Mouse (Mus musculus): ENCODE results near the gene Rars. TPM values are rescaled to one million over a fixed set of nuclear protein-coding genes. Genes with fewer than 3 reads are reported as not detected.

Rars gene
- polyA plus RNA-seq, 2 experiments, result 35.4 to 54.8 TPM

GRCm38 (mm10) chr11:35832139-35832538 lies 2.2 kb downstream of the Rars start:
- ATAC-seq (ENCODE audit: insufficient read depth) (no peak), DNase-seq (ENCODE audit: low read depth in 3 of 3, low spot score in 3 of 3) (no peak)
- WGBS (ENCODE audit: insufficient replicate concordance), result 49% methylated on average over 4 of the region's 4 CpGs
- H3K9me3 ChIP-seq (ENCODE audit: control insufficient read depth, low read length), result no peaks in the 10 kb centered on the region
- H3K9ac ChIP-seq (replicated peaks), result no peak overlapping the region
- TF ChIP-seq EP300 (IDR thresholded peaks at IDR 0.05; ENCODE audit: low read depth) (no peak), CTCF (IDR thresholded peaks at IDR 0.05; ENCODE audit: low read depth) (no peak)
- peaks cover 23% of the 10 kb centered on the region for H3K36me3 ChIP-seq (replicated peaks; ENCODE audit: control insufficient read depth, insufficient read depth, low read depth)
- no peak overlapping the region for H3K4me3 ChIP-seq (ENCODE audit: insufficient read depth in 1 of 2, low read depth in 2 of 2, low read length in 2 of 2)
- no peaks in the 10 kb centered on the region for H3K27me3 ChIP-seq (ENCODE audit: control insufficient read depth, insufficient read depth, low read length)
- H3K4me1 ChIP-seq (replicated peaks; ENCODE audit: control insufficient read depth in 2 of 2, insufficient read depth in 2 of 2, low read length in 1 of 2), result peaks cover 3 to 8% of the 10 kb centered on the region in 2 experiments
- H3K4me2 ChIP-seq (ENCODE audit: low read depth), result no peak overlapping the region
- H3K27ac ChIP-seq, result no peak overlapping the region

GRCm38 (mm10) chr11:35827714-35828113 lies 6.6 kb downstream of the Rars start:
- no peak for DNase-seq (ENCODE audit: low read depth in 3 of 3, low spot score in 3 of 3)
- Histone ChIP-seq H3K4me1 (replicated peaks; ENCODE audit: control insufficient read depth in 2 of 2, insufficient read depth in 2 of 2, low read length in 1 of 2) (no peaks in the 10 kb centered on the region; a peak in 1 of 4 replicates), H3K36me3 (replicated peaks; ENCODE audit: control insufficient read depth, insufficient read depth, low read depth) (peaks cover 52% of the 10 kb centered on the region)

GRCm38 (mm10) chr11:35816316-35816715 lies 18.0 kb downstream of the Rars start:
- Histone ChIP-seq H3K9ac (replicated peaks) (no peak overlapping the region), H3K27ac (no peak overlapping the region), H3K27me3 (ENCODE audit: control insufficient read depth, insufficient read depth, low read length) (no peaks in the 10 kb centered on the region), H3K4me1 (replicated peaks; ENCODE audit: control insufficient read depth in 2 of 2, insufficient read depth in 2 of 2, low read length in 1 of 2) (no peaks in the 10 kb centered on the region), H3K4me3 (ENCODE audit: insufficient read depth in 1 of 2, low read depth in 2 of 2, low read length in 2 of 2) (no peak overlapping the region), H3K9me3 (ENCODE audit: control insufficient read depth, low read length) (no peaks in the 10 kb centered on the region), H3K4me2 (ENCODE audit: low read depth) (no peak overlapping the region), H3K36me3 (replicated peaks; ENCODE audit: control insufficient read depth, insufficient read depth, low read depth) (peaks cover 75% of the 10 kb centered on the region)
- TF ChIP-seq CTCF (IDR thresholded peaks at IDR 0.05; ENCODE audit: low read depth) (no peak), EP300 (IDR thresholded peaks at IDR 0.05; ENCODE audit: low read depth) (no peak)
- DNase-seq (ENCODE audit: low read depth in 3 of 3, low spot score in 3 of 3), result no peak
- 80% methylated on average over 12 of the region's 12 CpGs for WGBS (ENCODE audit: insufficient replicate concordance)
- ATAC-seq (ENCODE audit: insufficient read depth), result no peak

More at GRCm38 (mm10) chr11:35827714-35828113, 6.6 kb downstream of the Rars start:
- H3K9me3 ChIP-seq (ENCODE audit: control insufficient read depth, low read length), result no peaks in the 10 kb centered on the region
- H3K4me2 ChIP-seq (ENCODE audit: low read depth), result no peak overlapping the region
- TF ChIP-seq CTCF (IDR thresholded peaks at IDR 0.05; ENCODE audit: low read depth) (no peak), EP300 (IDR thresholded peaks at IDR 0.05; ENCODE audit: low read depth) (no peak)
- H3K4me3 ChIP-seq (ENCODE audit: insufficient read depth in 1 of 2, low read depth in 2 of 2, low read length in 2 of 2), result no peak overlapping the region
- ATAC-seq (ENCODE audit: insufficient read depth), result no peak
- no peak overlapping the region for H3K9ac ChIP-seq (replicated peaks)
- no peak overlapping the region for H3K27ac ChIP-seq
- 67% methylated on average over 6 of the region's 6 CpGs for WGBS (ENCODE audit: insufficient replicate concordance)
- no peaks in the 10 kb centered on the region for H3K27me3 ChIP-seq (ENCODE audit: control insufficient read depth, insufficient read depth, low read length)

- DNase-seq (ENCODE audit: low read depth in 3 of 3, low spot score in 3 of 3) (no peak), ATAC-seq (ENCODE audit: insufficient read depth) (no peak)
- H3K36me3 ChIP-seq (replicated peaks; ENCODE audit: control insufficient read depth, insufficient read depth, low read depth), result peaks cover 62% of the 10 kb centered on the region
- TF ChIP-seq CTCF (IDR thresholded peaks at IDR 0.05; ENCODE audit: low read depth) (no peak), EP300 (IDR thresholded peaks at IDR 0.05; ENCODE audit: low read depth) (no peak)
- no peaks in the 10 kb centered on the region for H3K9me3 ChIP-seq (ENCODE audit: control insufficient read depth, low read length)
- H3K4me3 ChIP-seq (ENCODE audit: insufficient read depth in 1 of 2, low read depth in 2 of 2, low read length in 2 of 2), result no peak overlapping the region
- H3K9ac ChIP-seq (replicated peaks), result no peak overlapping the region
- H3K27ac ChIP-seq, result no peak overlapping the region
- H3K4me2 ChIP-seq (ENCODE audit: low read depth), result no peak overlapping the region
- H3K27me3 ChIP-seq (ENCODE audit: control insufficient read depth, insufficient read depth, low read length), result no peaks in the 10 kb centered on the region
- no peaks in the 10 kb centered on the region for H3K4me1 ChIP-seq (replicated peaks; ENCODE audit: control insufficient read depth in 2 of 2, insufficient read depth in 2 of 2, low read length in 1 of 2)
- 79% methylated on average over 10 of the region's 10 CpGs for WGBS (ENCODE audit: insufficient replicate concordance)
Measured at GRCm38 (mm10) chr11:35811458-35811857, 22.8 kb downstream of the Rars start.

GRCm38 (mm10) chr11:35801332-35801731 lies 33.0 kb downstream of the Rars start:
- WGBS (ENCODE audit: insufficient replicate concordance), result 51% methylated on average over 5 of the region's 5 CpGs
- no peaks in the 10 kb centered on the region for H3K4me1 ChIP-seq (replicated peaks; ENCODE audit: control insufficient read depth in 2 of 2, insufficient read depth in 2 of 2, low read length in 1 of 2)
- DNase-seq (ENCODE audit: low read depth in 3 of 3, low spot score in 3 of 3) (no peak), ATAC-seq (ENCODE audit: insufficient read depth) (no peak)
- H3K36me3 ChIP-seq (replicated peaks; ENCODE audit: control insufficient read depth, insufficient read depth, low read depth), result no peaks in the 10 kb centered on the region
- peaks cover 33% of the 10 kb centered on the region for H3K27me3 ChIP-seq (ENCODE audit: control insufficient read depth, insufficient read depth, low read length)
- H3K9me3 ChIP-seq (ENCODE audit: control insufficient read depth, low read length), result no peaks in the 10 kb centered on the region
- no peak overlapping the region for H3K4me2 ChIP-seq (ENCODE audit: low read depth)
- no peak overlapping the region for H3K4me3 ChIP-seq (ENCODE audit: insufficient read depth in 1 of 2, low read depth in 2 of 2, low read length in 2 of 2)
- no peak overlapping the region for H3K27ac ChIP-seq
- TF ChIP-seq CTCF (IDR thresholded peaks at IDR 0.05; ENCODE audit: low read depth) (no peak), EP300 (IDR thresholded peaks at IDR 0.05; ENCODE audit: low read depth) (no peak)
- H3K9ac ChIP-seq (replicated peaks), result no peak overlapping the region
